Mouse (Mus musculus) heart, adult 2 months (tissue): ENCODE measurements around the gene Pdzd7.

ENCODE experiments used
- CTCF ChIP-seq: fragments of 200-600 bp; IDR thresholded peaks from 2 replicates; pipeline ENCODE4 v1.8.1; 2022; ENCODE audit warnings: antibody characterized with exemption, mild to moderate bottlenecking, moderate library complexity
- EP300 ChIP-seq: fragments of 200-500 bp; IDR thresholded peaks from 2 replicates; pipeline ENCODE4 v1.6.1; 2011; ENCODE audit warnings: low read depth, low read length, control low read depth; ENCODE audit not compliant: insufficient read depth
- POLR2A ChIP-seq: fragments of 200-500 bp; IDR thresholded peaks from 2 replicates; pipeline ENCODE4 v1.6.1; 2011; ENCODE audit warnings: mild to moderate bottlenecking, low read depth, low read length, control low read depth; ENCODE audit not compliant: insufficient read depth

GRCm38 (mm10) chr19:45005444-45005843 is 40.1 kb downstream of the Pdzd7 start, which contains the start of gene Twnk:
- no peak for TF ChIP-seq CTCF
- no peak for TF ChIP-seq POLR2A
- TF ChIP-seq EP300, result no peak
